In the genomic region with DNA sequence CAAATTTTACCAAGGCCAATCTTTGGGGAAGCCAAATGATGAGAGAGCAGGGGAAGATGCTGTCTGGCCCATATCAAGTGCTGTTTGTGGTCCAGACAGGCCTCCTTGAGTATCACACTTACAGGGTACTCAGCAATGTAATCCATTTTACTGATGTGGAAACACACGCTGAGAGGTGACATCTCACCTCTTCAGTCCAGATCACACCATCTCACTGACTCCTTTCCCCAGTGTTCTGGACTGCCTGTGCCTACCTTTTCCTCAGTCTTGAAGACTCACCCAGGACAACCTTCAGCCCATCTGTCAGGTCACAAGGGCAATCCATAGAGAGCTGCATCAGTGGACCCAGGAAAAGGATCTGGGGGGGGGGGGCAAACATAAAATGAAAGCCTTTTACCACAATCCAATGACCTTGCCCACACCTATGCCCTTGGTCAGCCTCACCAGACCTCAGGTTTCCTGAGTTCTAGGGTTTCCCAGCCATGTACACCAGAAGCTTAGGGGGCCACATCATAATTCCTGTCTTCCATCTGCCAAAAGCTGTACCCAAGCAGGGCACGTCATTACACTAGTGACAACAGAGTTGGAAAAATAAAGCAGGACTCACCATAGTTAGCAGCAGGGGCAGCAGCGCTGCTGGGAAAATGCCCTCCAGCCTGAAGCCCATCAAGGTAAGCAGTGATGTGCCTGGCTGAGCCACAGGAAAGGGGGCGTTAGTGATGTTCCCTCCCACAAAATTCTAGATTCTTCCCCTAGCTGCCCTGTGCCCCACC, we compare ENCODE assay signal across 8 mouse cellular contexts. TPM values are rescaled to one million over a fixed set of nuclear protein-coding genes. Genes with fewer than 3 reads are reported as not detected.
DNase-seq lines count a peak whose midpoint lies in the region; ATAC-seq and TF ChIP-seq lines count a peak whose summit lies in the region.

No protein-coding gene starts in this region.

- peak; percentile 6 for DNase-seq in lung, adult 2 months
- DNase-seq in lung, postnatal 36 days = no peak
- DNase-seq in limb, embryonic 11.5 days (ENCODE audit: low spot score) = no peak
- no peak for DNase-seq in frontal cortex, postnatal 36 days (ENCODE audit: low spot score in 2 of 2)
- DNase-seq in cerebellum, postnatal 10 days = no peak
- DNase-seq in adrenal gland, adult (ENCODE audit: inconsistent age in 2 of 2, low spot score in 1 of 2) = no peak

- H3K36me3 ChIP-seq in limb, embryonic 11.5 days (ENCODE audit: control insufficient read depth, insufficient read depth, low read length) = peaks cover 10% of the 10 kb centered on the region; the same call in 1 of the 2 replicates
- peaks cover 34% of the 10 kb centered on the region for H3K36me3 ChIP-seq in neural tube, embryonic 15.5 days

- H3K9me3 ChIP-seq in limb, embryonic 11.5 days (ENCODE audit: control insufficient read depth, low read length) = no peaks in the 10 kb centered on the region
- no peaks in the 10 kb centered on the region for H3K9me3 ChIP-seq in neural tube, embryonic 15.5 days (replicated peaks)

- peak overlapping the region; percentile 97 for H3K9ac ChIP-seq in limb, embryonic 11.5 days (ENCODE audit: low read length)
- peak overlapping the region; percentile 76 for H3K9ac ChIP-seq in neural tube, embryonic 15.5 days (replicated peaks)

- peak overlapping the region; percentile 80 for H3K4me2 ChIP-seq in limb, embryonic 11.5 days (ENCODE audit: low read depth, severe bottlenecking)
- H3K4me2 ChIP-seq in neural tube, embryonic 15.5 days = peak overlapping the region; percentile 90

- no peaks in the 10 kb centered on the region for H3K27me3 ChIP-seq in limb, embryonic 11.5 days (ENCODE audit: control insufficient read depth, insufficient read depth, low read length)
- H3K27me3 ChIP-seq in neural tube, embryonic 15.5 days (replicated peaks) = no peaks in the 10 kb centered on the region

- H3K4me3 ChIP-seq in lung, adult 2 months (replicated peaks; ENCODE audit: extremely low read depth, low read depth, low read length) = peak overlapping the region; percentile 99
- H3K4me3 ChIP-seq in embryonic fibroblast, embryonic 13.5 days (ENCODE audit: insufficient read depth, low read length) = peak overlapping the region; percentile 88
- H3K4me3 ChIP-seq in limb, embryonic 11.5 days (ENCODE audit: low read depth, low read length) = peak overlapping the region; percentile 91
- H3K4me3 ChIP-seq in neural tube, embryonic 15.5 days (replicated peaks) = peak overlapping the region; percentile 92

- H3K4me1 ChIP-seq in lung, adult 2 months (ENCODE audit: control insufficient read depth, insufficient read depth, low read length) = peaks cover 8% of the 10 kb centered on the region
- H3K4me1 ChIP-seq in embryonic fibroblast, embryonic 13.5 days (ENCODE audit: control insufficient read depth, insufficient read depth, low read length) = 0 out of 2 replicates have a peak, but pooled peaks cover 6% of the 10 kb centered on the region
- peaks cover 6% of the 10 kb centered on the region for H3K4me1 ChIP-seq in limb, embryonic 11.5 days (ENCODE audit: control insufficient read depth, insufficient read depth, low read length)
- H3K4me1 ChIP-seq in neural tube, embryonic 15.5 days = peaks cover 47% of the 10 kb centered on the region

- TF ChIP-seq POLR2A in lung, adult 2 months (IDR thresholded peaks at IDR 0.05; ENCODE audit: borderline replicate concordance, extremely low read depth, low read depth, low read length) = no peak
- TF ChIP-seq POLR2A in embryonic fibroblast, embryonic 13.5 days (IDR thresholded peaks at IDR 0.05; ENCODE audit: low read depth, low read length) = no peak

- peak; percentile 37; the same call in 1 of the 2 replicates for ATAC-seq in limb, embryonic 11.5 days (ENCODE audit: insufficient number of reproducible peaks, low FRiP score, low TSS enrichment, low read depth)
- ATAC-seq in neural tube, embryonic 15.5 days (ENCODE audit: low FRiP score) = no peak

- no peak for TF ChIP-seq CTCF in lung, adult 2 months (IDR thresholded peaks at IDR 0.05; ENCODE audit: insufficient read depth, low read length)
- TF ChIP-seq CTCF in embryonic fibroblast, embryonic 13.5 days (IDR thresholded peaks at IDR 0.05; ENCODE audit: borderline replicate concordance, insufficient read depth, low read length) = no peak

- no peak overlapping the region for H3K27ac ChIP-seq in embryonic fibroblast, embryonic 13.5 days (ENCODE audit: insufficient read depth, low read length)
- H3K27ac ChIP-seq in limb, embryonic 11.5 days (replicated peaks; ENCODE audit: low read depth, low read length) = no peak overlapping the region; the same call in 1 of the 2 replicates
- H3K27ac ChIP-seq in neural tube, embryonic 15.5 days (replicated peaks) = peak overlapping the region; percentile 96

- WGBS in lung, adult 2 months = 20% methylated on average over 4 of the region's 4 CpGs
- WGBS in limb, embryonic 11.5 days = 33% methylated on average over 4 of the region's 4 CpGs
- 36% methylated on average over 4 of the region's 4 CpGs for WGBS in neural tube, embryonic 15.5 days

RNA-seq across cellular contexts. Expression of gene Rce1, which starts 0.8 kb away (rescaled TPM):
- 86.2 and 98.0 TPM in 2 replicates for polyA plus RNA-seq in lung, adult 2 months (2012; rRNA removed)
- 24.9 and 27.5 TPM in 2 replicates for polyA plus RNA-seq in embryonic fibroblast, embryonic 13.5 days (2011; ENCODE audit: insufficient read length, low read depth, missing spikeins)
- 68.5 and 75.2 TPM in 2 replicates for polyA plus RNA-seq in limb, embryonic 11.5 days (2014; fragmentation: Nextera tagmentation; extraction: Ambion mirVana)
- polyA plus RNA-seq in neural tube, embryonic 15.5 days (2015; fragmentation: Nextera tagmentation; extraction: Ambion mirVana) = 49.1 and 49.8 TPM in 2 replicates

RNA-seq across cellular contexts. Expression of gene Lrfn4, which starts 9.1 kb away (rescaled TPM):
- polyA plus RNA-seq in lung, adult 2 months (2012; rRNA removed) = 24.6 and 28.8 TPM in 2 replicates
- 20.2 and 20.3 TPM in 2 replicates for polyA plus RNA-seq in embryonic fibroblast, embryonic 13.5 days (2011; ENCODE audit: insufficient read length, low read depth, missing spikeins)
- 8.9 and 9.1 TPM in 2 replicates for polyA plus RNA-seq in limb, embryonic 11.5 days (2014; fragmentation: Nextera tagmentation; extraction: Ambion mirVana)
- 10.5 and 12.5 TPM in 2 replicates for polyA plus RNA-seq in neural tube, embryonic 15.5 days (2015; fragmentation: Nextera tagmentation; extraction: Ambion mirVana)
